Mouse (Mus musculus) E14TG2a.4 (cell line): Measurements from ENCODE around the gene Il34.
"Not testable (repeated sequence)": the region's sequence is repeated elsewhere in the genome, so short reads cannot be mapped to it uniquely, and the experiment has no call there.

Experiments
- H3K27me3 ChIP-seq: 2 replicates; pipeline ENCODE4 v1.6.1; 2014; ENCODE audit warnings: low read length, control low read depth; ENCODE audit not compliant: insufficient read depth
- H3K36me3 ChIP-seq: 2 replicates; pipeline ENCODE4 v1.6.1; 2014; ENCODE audit warnings: low read length, control low read depth; ENCODE audit not compliant: insufficient read depth
- H3K4me1 ChIP-seq: replicated peaks from 2 replicates; pipeline ENCODE4 v1.6.1; 2014; ENCODE audit warnings: low read depth, low read length, control low read depth
- H3K4me3 ChIP-seq: replicated peaks from 2 replicates; pipeline ENCODE4 v1.5.1; 2014; ENCODE audit warnings: mild to moderate bottlenecking, low read length
- H3K9me3 ChIP-seq: 2 replicates; pipeline ENCODE4 v1.6.1; 2014; ENCODE audit warnings: low read length, control low read depth
- CTCF ChIP-seq: conservative IDR thresholded peaks from 2 replicates; pipeline ENCODE4 v1.5.1; 2014; ENCODE audit warnings: low read length
- NANOG ChIP-seq: IDR thresholded peaks from 2 replicates; pipeline ENCODE4 v1.6.1; 2014; ENCODE audit warnings: borderline replicate concordance, low read length, mixed read lengths
- POU5F1 ChIP-seq: IDR thresholded peaks from 2 replicates; pipeline ENCODE4 v1.6.1; 2014; ENCODE audit warnings: low read length, borderline replicate concordance

Gene Il34

DNA sequence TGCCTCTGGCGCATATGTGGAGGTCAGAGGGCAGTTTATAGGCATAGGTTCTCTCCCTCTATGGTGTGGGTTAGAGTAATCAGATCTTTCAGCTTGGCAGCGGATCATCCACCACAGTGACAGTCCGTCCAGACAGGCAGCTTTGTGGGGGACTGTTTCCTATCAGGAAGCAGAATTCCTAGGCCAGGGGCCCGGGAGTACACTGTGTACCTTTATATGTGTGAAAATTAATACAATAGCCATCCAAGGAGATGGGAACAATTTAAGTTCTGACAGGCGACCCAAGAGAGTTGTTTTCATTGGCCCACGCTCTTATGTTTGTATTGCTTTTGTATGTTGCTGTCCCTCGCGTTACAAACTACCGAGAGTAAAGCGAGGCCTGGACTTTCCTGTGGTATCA is 14.6 kb downstream of the Il34 start:
- Histone ChIP-seq H3K9me3 (peaks cover 10% of the 10 kb centered on the region), H3K36me3 (no peaks in the 10 kb centered on the region), H3K4me3 (no peak overlapping the region), H3K4me1 (peaks cover 42% of the 10 kb centered on the region), H3K27me3 (peaks cover 19% of the 10 kb centered on the region; the same call in 1 of the 2 replicates)
- TF ChIP-seq CTCF (no peak), POU5F1 (no peak), NANOG (no peak)

DNA sequence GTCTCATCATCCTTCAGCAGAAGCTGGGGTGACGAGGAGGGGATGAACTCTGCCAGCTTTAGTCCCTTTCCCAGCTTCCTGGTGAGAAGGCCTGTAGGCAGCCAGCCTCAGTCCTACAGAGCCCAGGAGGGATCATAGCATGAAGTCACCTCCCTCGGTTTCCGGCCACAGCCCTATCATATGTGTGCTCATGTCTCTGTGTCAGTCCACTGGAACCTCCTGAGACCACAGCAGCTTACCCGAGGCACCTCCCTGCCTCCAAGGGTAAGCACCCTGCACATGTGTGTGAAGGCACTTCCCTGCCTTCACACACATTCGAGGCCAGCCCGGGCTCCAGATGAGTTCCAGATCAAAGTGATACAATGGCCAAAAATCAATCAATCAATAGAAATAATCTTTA is 15.5 kb downstream of the Il34 start:
- H3K4me1 ChIP-seq: peaks cover 45% of the 10 kb centered on the region
- H3K9me3 ChIP-seq: peaks cover 2% of the 10 kb centered on the region
- H3K4me3 ChIP-seq: peak overlapping the region; percentile 62
- peaks cover 19% of the 10 kb centered on the region; the same call in 1 of the 2 replicates for H3K27me3 ChIP-seq
- no peak for TF ChIP-seq NANOG
- TF ChIP-seq CTCF: no peak
- no peak for TF ChIP-seq POU5F1
- no peaks in the 10 kb centered on the region for H3K36me3 ChIP-seq

DNA sequence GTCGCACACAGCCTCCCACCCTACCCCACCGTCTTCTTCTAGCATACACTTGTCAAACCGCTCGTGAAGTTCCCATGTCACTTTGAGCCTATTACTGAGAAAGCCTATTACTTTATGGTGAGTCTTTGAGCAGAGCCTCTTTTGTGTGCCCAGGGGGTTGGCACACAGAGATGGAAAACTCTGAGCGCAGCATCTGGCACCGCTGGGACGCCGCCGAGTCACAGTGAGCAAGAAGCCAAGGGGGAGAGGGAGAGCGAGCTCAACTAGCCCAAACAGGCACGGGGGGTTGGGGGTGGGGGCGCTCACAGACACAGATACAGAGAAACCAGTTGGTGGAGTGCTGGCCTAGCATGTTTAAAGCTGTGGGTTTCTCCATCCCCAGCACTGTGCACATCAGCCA is 16.2 kb downstream of the Il34 start:
- Histone ChIP-seq H3K36me3 (no peaks in the 10 kb centered on the region), H3K4me1 (peaks cover 44% of the 10 kb centered on the region), H3K4me3 (peak overlapping the region; percentile 62), H3K27me3 (peaks cover 18% of the 10 kb centered on the region; the same call in 1 of the 2 replicates), H3K9me3 (no peaks in the 10 kb centered on the region)
- TF ChIP-seq CTCF (no peak), NANOG (no peak), POU5F1 (no peak)

DNA sequence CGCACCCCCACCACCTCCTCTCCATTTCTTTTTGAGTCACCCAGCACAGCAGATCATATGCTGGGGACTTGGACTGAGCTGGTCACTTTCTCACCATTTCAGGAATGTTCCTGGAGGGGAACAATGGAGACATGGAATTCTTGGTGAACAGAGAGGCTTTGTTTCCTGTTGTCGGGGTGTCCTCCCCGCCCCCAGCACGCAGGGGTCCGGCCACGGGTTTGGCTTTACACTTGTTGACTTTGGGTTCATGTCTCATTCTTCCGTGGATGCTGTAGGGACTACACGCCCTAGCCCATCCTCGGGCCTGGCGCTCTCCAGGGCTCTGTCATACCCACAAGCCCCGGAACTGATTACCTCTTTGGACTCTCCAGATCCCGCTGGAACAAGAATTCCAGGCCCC is 16.7 kb downstream of the Il34 start:
- H3K9me3 ChIP-seq: no peaks in the 10 kb centered on the region
- H3K4me1 ChIP-seq: peaks cover 40% of the 10 kb centered on the region
- H3K4me3 ChIP-seq: peak overlapping the region; percentile 62
- TF ChIP-seq POU5F1: no peak
- H3K36me3 ChIP-seq: no peaks in the 10 kb centered on the region
- peaks cover 17% of the 10 kb centered on the region for H3K27me3 ChIP-seq

DNA sequence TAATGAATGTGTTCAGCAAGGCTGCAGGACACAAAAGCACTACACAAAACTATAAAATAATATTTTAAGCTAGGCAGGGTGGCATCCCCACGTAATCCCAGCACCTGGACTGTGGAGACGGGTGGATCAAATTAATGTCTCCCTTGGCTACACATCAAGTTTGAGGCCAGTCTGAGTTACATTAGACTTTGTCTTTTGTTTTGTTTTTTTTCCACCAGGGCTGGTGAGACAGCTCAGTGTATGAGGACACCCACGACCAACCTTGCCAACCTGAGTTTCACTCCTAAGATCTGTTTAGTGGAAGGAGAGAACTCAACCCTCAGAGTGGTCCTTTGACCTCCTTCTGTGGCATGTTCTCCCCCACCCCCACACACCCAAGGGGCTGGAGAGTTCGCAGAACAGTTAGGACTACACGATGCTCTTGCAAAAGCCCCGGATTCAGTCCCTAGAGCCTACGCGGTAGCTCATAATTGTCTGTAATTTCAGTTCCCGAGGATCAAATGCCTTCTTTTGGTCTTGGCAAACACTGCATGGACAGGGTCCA is 18.2 kb downstream of the Il34 start:
- Histone ChIP-seq H3K4me3 (no peak overlapping the region), H3K36me3 (no peaks in the 10 kb centered on the region), H3K9me3 (no peaks in the 10 kb centered on the region), H3K4me1 (peaks cover 25% of the 10 kb centered on the region), H3K27me3 (peaks cover 12% of the 10 kb centered on the region)
- TF ChIP-seq POU5F1 (no peak), CTCF (no peak), NANOG (no peak)

DNA sequence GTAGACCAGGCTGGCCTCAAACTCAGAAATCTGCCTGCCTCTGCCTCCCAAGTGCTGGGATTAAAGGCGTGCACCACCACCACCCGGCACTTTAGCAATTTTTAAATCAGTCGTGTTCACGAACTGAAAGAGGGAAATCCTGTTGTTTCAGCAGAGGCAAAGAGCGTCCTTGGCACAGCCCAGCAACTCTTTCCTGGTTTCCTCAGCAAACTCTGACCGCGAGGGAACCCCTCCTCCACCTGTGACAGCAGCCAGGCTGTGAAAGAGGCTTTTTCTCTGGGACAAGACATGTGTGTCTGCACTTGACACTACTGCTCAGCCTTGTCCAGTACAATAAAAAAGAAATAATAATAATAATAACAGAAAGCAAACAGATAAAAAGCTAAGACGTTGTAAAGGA is 18.8 kb downstream of the Il34 start:
- no peaks in the 10 kb centered on the region for H3K9me3 ChIP-seq
- no peak overlapping the region for H3K4me3 ChIP-seq
- H3K27me3 ChIP-seq: peaks cover 12% of the 10 kb centered on the region
- H3K36me3 ChIP-seq: no peaks in the 10 kb centered on the region
- H3K4me1 ChIP-seq: peaks cover 24% of the 10 kb centered on the region
- no peak for TF ChIP-seq POU5F1
- TF ChIP-seq NANOG: no peak
- no peak for TF ChIP-seq CTCF

DNA sequence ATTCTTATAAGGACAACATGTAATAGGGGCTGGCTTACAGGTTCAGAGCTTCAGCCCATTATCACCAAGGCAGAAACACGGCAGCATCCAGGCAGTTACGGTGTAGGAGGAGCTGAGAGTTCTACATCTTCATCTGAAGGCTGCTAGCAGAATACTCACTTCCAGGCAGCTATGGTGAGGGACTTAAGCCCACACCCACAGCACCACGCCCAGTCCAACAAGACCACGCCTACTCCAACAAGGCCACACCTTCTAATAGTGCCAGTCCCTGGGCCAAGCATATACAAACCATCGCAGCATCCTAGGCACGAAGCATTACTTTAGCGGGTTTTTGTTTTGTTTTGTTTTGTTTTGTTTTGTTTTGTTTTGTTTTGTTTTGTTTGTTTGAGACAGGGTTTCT is 19.2 kb downstream of the Il34 start:
- not testable (repeated sequence) for H3K9me3 ChIP-seq, H3K4me3 ChIP-seq, H3K36me3 ChIP-seq
- Histone ChIP-seq H3K27me3 (peaks cover 12% of the 10 kb centered on the region), H3K4me1 (peaks cover 24% of the 10 kb centered on the region)

DNA sequence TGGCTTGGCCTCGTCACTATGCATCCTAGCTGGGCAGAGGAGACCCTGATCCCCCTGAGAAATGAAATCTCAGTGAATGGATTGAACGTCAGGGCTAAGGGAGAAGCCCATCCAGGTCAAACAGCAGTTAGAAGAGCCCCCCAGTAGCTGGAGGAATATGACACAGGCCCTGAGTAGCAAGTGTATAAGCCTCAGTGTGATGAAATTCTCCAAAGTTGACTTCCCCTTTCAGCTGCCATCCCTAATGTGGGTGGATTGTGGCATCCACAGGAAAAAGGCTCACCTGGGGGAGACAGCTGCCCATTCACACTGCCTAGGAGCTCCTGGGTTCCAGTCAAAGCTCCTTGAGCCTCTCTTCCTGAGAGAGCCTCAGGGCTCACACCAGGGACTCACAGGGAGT is 20.4 kb downstream of the Il34 start:
- Histone ChIP-seq H3K36me3 (no peaks in the 10 kb centered on the region), H3K9me3 (no peaks in the 10 kb centered on the region), H3K4me1 (peaks cover 24% of the 10 kb centered on the region), H3K27me3 (peaks cover 12% of the 10 kb centered on the region), H3K4me3 (no peak overlapping the region)
- TF ChIP-seq NANOG (no peak), POU5F1 (no peak), CTCF (no peak)

DNA sequence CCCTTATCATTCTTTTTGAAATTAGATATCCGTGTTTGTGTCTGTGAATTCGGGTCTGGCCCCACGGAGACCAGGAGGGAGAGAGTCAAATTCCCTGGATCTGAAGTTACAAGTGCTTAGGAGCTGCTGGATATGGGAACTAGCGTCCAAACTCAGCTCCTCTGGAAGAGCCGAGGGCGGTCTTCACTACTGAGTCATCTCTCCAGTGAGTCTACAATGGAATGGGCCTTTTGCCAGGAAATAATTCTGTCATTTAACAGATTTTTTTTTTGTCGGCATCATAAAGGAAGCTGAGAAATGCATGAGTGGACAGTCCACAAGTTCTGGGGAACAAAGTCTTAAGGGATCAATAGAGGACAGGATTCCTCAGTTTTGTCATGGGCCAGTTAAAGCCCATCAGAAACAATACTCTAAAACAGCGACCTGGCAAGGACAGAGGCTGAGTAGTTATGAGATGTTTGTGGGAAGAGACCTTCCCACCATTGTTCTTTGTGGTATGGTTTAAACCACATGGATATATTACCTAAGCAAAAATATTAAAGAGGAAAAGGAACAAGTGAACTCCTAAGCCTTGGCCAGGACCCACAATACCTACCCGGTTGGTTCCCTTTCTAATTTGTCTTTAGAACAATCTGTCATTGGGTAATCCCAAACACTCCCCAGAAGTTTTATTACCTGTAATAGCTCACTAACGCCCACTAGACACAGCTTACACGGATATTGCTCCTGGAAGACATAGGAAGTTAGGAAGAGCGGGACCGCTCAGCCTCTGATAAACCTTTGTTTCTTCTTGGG is 25.6 kb downstream of the Il34 start:
- no peaks in the 10 kb centered on the region for H3K36me3 ChIP-seq
- peaks cover 5% of the 10 kb centered on the region; the same call in 1 of the 2 replicates for H3K27me3 ChIP-seq
- no peaks in the 10 kb centered on the region for H3K9me3 ChIP-seq
- no peaks in the 10 kb centered on the region for H3K4me1 ChIP-seq
- TF ChIP-seq CTCF: no peak
- no peak for TF ChIP-seq POU5F1
- TF ChIP-seq NANOG: no peak
- H3K4me3 ChIP-seq: no peak overlapping the region
